Mouse (Mus musculus): ENCODE measurements around the gene Ppp2ca.
"Not testable (repeated sequence)": the region's sequence is repeated elsewhere in the genome, so short reads cannot be mapped to it uniquely, and the experiment has no call there.

The Ppp2ca gene

GRCm38 (mm10) chr11:52130451-52131068, 32.1 kb downstream of the Ppp2ca start:
- DNase-seq (ENCODE audit: low spot score in 2 of 2) = peak in 1 of 2 experiments; percentile 28

- peak; percentile 11 to 43 for DNase-seq (ENCODE audit: low spot score in 2 of 2)
Measured at GRCm38 (mm10) chr11:52143675-52144074, 45.2 kb downstream of the Ppp2ca start.

GRCm38 (mm10) chr11:52145428-52145827, 46.9 kb downstream of the Ppp2ca start, which contains the start of gene Olfr1373:
Gene Olfr1373, minus strand, starts transcription at chr11:52145528.
- not testable (repeated sequence) for DNase-seq (ENCODE audit: low spot score in 2 of 2)

GRCm38 (mm10) chr11:52163926-52164325, 65.4 kb downstream of the Ppp2ca start:
- peak in 1 of 2 experiments; percentile 11 for DNase-seq (ENCODE audit: low spot score in 2 of 2)

- no peak for DNase-seq (ENCODE audit: low spot score in 2 of 2)
Measured at GRCm38 (mm10) chr11:52167126-52167525, 68.6 kb downstream of the Ppp2ca start.

- DNase-seq (ENCODE audit: low spot score in 2 of 2) = not testable (repeated sequence)
Measured at GRCm38 (mm10) chr11:52167901-52168302, 69.4 kb downstream of the Ppp2ca start.

- no peak for DNase-seq (ENCODE audit: low spot score in 2 of 2)
Measured at GRCm38 (mm10) chr11:52168461-52168860, 70.0 kb downstream of the Ppp2ca start.

Measured in frontal cortex, postnatal 10 days (tissue).